ENCODE assay signal across 8 mouse cellular contexts in genomic region chr4:114999773-115000428, GRCm38 (mm10). TPM values are rescaled to one million over a fixed set of nuclear protein-coding genes. Genes with fewer than 3 reads are reported as not detected.
DNase-seq lines count a peak whose midpoint lies in the region; ATAC-seq and TF ChIP-seq lines count a peak whose summit lies in the region.

Stil (plus strand) TSS chr4:115000159.

- TF ChIP-seq EP300 in ES-Bruce4 (IDR thresholded peaks at IDR 0.05; ENCODE audit: insufficient read depth, low read depth, low read length): no peak
- TF ChIP-seq EP300 in liver, postnatal 0 days (IDR thresholded peaks at IDR 0.05; ENCODE audit: low read depth): 0 out of 2 replicates have a peak, but pooled peaks have one; percentile 46

- TF ChIP-seq POLR2A in ES-Bruce4 (IDR thresholded peaks at IDR 0.05; ENCODE audit: insufficient read depth, low read length): peak; percentile 81

- peak within 1 kb of the TSS; percentile 60 for H3K4me2 ChIP-seq in forebrain, embryonic 13.5 days
- peak within 1 kb of the TSS; percentile 97 for H3K4me2 ChIP-seq in liver, postnatal 0 days (ENCODE audit: low read depth, low read length)
- peak within 1 kb of the TSS; percentile 58 for H3K4me2 ChIP-seq in neural tube, embryonic 14.5 days (ENCODE audit: low read depth, low read length)

- peak within 1 kb of the TSS; percentile 92 for H3K9ac ChIP-seq in ES-Bruce4 (ENCODE audit: low read depth, poor library complexity, severe bottlenecking)
- peak within 1 kb of the TSS; percentile 75 for H3K9ac ChIP-seq in forebrain, embryonic 13.5 days
- H3K9ac ChIP-seq in liver, postnatal 0 days (replicated peaks): peak within 1 kb of the TSS; percentile 81
- H3K9ac ChIP-seq in neural tube, embryonic 14.5 days (replicated peaks; ENCODE audit: low read depth, low read length): peak within 1 kb of the TSS; percentile 39

- peaks cover 2% of the 10 kb centered on the region for H3K36me3 ChIP-seq in ES-Bruce4 (ENCODE audit: control insufficient read depth, insufficient read depth, low read length, poor library complexity, severe bottlenecking)
- peaks cover 7% of the 10 kb centered on the region for H3K36me3 ChIP-seq in forebrain, embryonic 13.5 days (ENCODE audit: poor library complexity, severe bottlenecking)
- peaks cover 16% of the 10 kb centered on the region for H3K36me3 ChIP-seq in liver, postnatal 0 days (replicated peaks; ENCODE audit: insufficient read depth, low read length)
- H3K36me3 ChIP-seq in neural tube, embryonic 14.5 days (ENCODE audit: control insufficient read depth, insufficient read depth, low read length): no peaks in the 10 kb centered on the region

- no peak for TF ChIP-seq CTCF in ES-Bruce4 (IDR thresholded peaks at IDR 0.05; ENCODE audit: low read depth, low read length)
- TF ChIP-seq CTCF in liver, postnatal 0 days (IDR thresholded peaks at IDR 0.05; ENCODE audit: low read depth): peak; percentile 37

- DNase-seq in heart, postnatal 10 days: peak; percentile 98
- peak; percentile 96 for DNase-seq in large intestine, adult 2 months (ENCODE audit: low read depth, low spot score)
- peak; percentile 98 for DNase-seq in liver, postnatal 0 days
- peak; percentile 97 for DNase-seq in testis, postnatal 10 days (ENCODE audit: low spot score)

- no peaks in the 10 kb centered on the region for H3K27me3 ChIP-seq in ES-Bruce4 (ENCODE audit: control insufficient read depth, insufficient read depth, low read length, poor library complexity, severe bottlenecking)
- H3K27me3 ChIP-seq in forebrain, embryonic 13.5 days: no peaks in the 10 kb centered on the region
- H3K27me3 ChIP-seq in liver, postnatal 0 days (ENCODE audit: insufficient read depth, low read length): no peaks in the 10 kb centered on the region
- no peaks in the 10 kb centered on the region for H3K27me3 ChIP-seq in neural tube, embryonic 14.5 days (ENCODE audit: control insufficient read depth, insufficient read depth, low read length)

- WGBS in forebrain, embryonic 13.5 days: under 1% methylated on average over 52 of the region's 52 CpGs
- under 1% methylated on average over 52 of the region's 52 CpGs for WGBS in large intestine, adult 2 months
- under 1% methylated on average over 52 of the region's 52 CpGs for WGBS in liver, postnatal 0 days (ENCODE audit: insufficient replicate concordance)
- under 1% methylated on average over 52 of the region's 52 CpGs for WGBS in neural tube, embryonic 14.5 days

- peak within 1 kb of the TSS; percentile 97 for H3K27ac ChIP-seq in ES-Bruce4 (ENCODE audit: insufficient read depth, low read length)
- H3K27ac ChIP-seq in forebrain, embryonic 13.5 days: peak within 1 kb of the TSS; percentile 93
- peak within 1 kb of the TSS; percentile 93 for H3K27ac ChIP-seq in liver, postnatal 0 days (ENCODE audit: low read depth)
- peak within 1 kb of the TSS; percentile 87 for H3K27ac ChIP-seq in neural tube, embryonic 14.5 days (ENCODE audit: low read depth, low read length)

- H3K4me3 ChIP-seq in ES-Bruce4 (ENCODE audit: low read depth, low read length): peak within 1 kb of the TSS; percentile 99
- H3K4me3 ChIP-seq in forebrain, embryonic 13.5 days: peak within 1 kb of the TSS; percentile 66
- H3K4me3 ChIP-seq in liver, postnatal 0 days (ENCODE audit: low read depth, low read length): peak within 1 kb of the TSS; percentile 84
- peak within 1 kb of the TSS; percentile 45 for H3K4me3 ChIP-seq in neural tube, embryonic 14.5 days (ENCODE audit: low read depth, low read length)

- ATAC-seq in cerebellum, adult (ENCODE audit: insufficient number of reproducible peaks, low FRiP score, low TSS enrichment): peak; percentile 100
- peak; percentile 100 for ATAC-seq in forebrain, embryonic 13.5 days
- peak; percentile 100 for ATAC-seq in liver, postnatal 0 days
- ATAC-seq in neural tube, embryonic 14.5 days (ENCODE audit: low read depth): peak; percentile 100

- intact Hi-C loops in heart, postnatal 10 days (cut with DNase I): loop anchor here (5.0 kb wide), 1 partner anchor 87 kb away; the partner anchor contains the start of gene Pdzk1ip1

- H3K9me3 ChIP-seq in ES-Bruce4 (replicated peaks; ENCODE audit: control insufficient read depth, insufficient read depth, low read length, poor library complexity, severe bottlenecking): no peaks in the 10 kb centered on the region
- no peaks in the 10 kb centered on the region for H3K9me3 ChIP-seq in forebrain, embryonic 13.5 days (replicated peaks)
- H3K9me3 ChIP-seq in liver, postnatal 0 days (ENCODE audit: low read length): no peaks in the 10 kb centered on the region
- no peaks in the 10 kb centered on the region for H3K9me3 ChIP-seq in neural tube, embryonic 14.5 days (ENCODE audit: control insufficient read depth, low read length)

- H3K4me1 ChIP-seq in ES-Bruce4 (ENCODE audit: control insufficient read depth, insufficient read depth, low read length): no peaks in the 10 kb centered on the region
- H3K4me1 ChIP-seq in forebrain, embryonic 13.5 days: peaks cover 21% of the 10 kb centered on the region
- peaks cover 4% of the 10 kb centered on the region; the same call in 1 of the 2 replicates for H3K4me1 ChIP-seq in liver, postnatal 0 days (ENCODE audit: insufficient read depth)
- H3K4me1 ChIP-seq in neural tube, embryonic 14.5 days (ENCODE audit: control insufficient read depth, insufficient read depth, low read length): no peaks in the 10 kb centered on the region

RNA-seq across cellular contexts. Expression of gene Stil, which starts in this region (rescaled TPM):
- 23.5 and 25.3 TPM in 2 replicates for polyA plus RNA-seq in ES-Bruce4 (2011; ENCODE audit: insufficient read depth, insufficient read length, low read depth, missing spikeins)
- polyA plus RNA-seq in forebrain, embryonic 13.5 days (2015; fragmentation: Nextera tagmentation; extraction: Ambion mirVana): 12.6 and 12.8 TPM in 2 replicates
- total RNA-seq in heart, postnatal 10 days (2021): 1 to 10 TPM; 3.2 to 3.3 TPM
- 2.2 and 3.7 TPM in 2 replicates for polyA plus RNA-seq in large intestine, adult 2 months (2012; rRNA removed)
- polyA plus RNA-seq in liver, postnatal 0 days (2015; fragmentation: Nextera tagmentation; extraction: Ambion mirVana): 3.3 and 3.4 TPM in 2 replicates
- 1.3 and 2.6 TPM in 2 replicates for polyA plus RNA-seq in neural tube, embryonic 14.5 days (2014; fragmentation: Nextera tagmentation; extraction: Ambion mirVana)

Comparison
In these comparisons a context has a peak if more than half of its experiments do, and no peak if none do; other contexts are left out.
1. Peak in every context shown above with its lines: DNase-seq, ATAC-seq, H3K4me3 ChIP-seq and H3K27ac ChIP-seq.
2. H3K4me3 ChIP-seq: peak in every context shown above with its lines; median percentile 99 in ES-Bruce4; 84 in liver, postnatal 0 days; 66 in forebrain, embryonic 13.5 days; 45 in neural tube, embryonic 14.5 days.
3. H3K9ac ChIP-seq: peak in every context shown above with its lines; median percentile 92 in ES-Bruce4; 81 in liver, postnatal 0 days; 75 in forebrain, embryonic 13.5 days; 39 in neural tube, embryonic 14.5 days.